Mouse (Mus musculus): ENCODE data around the gene Fkbp8.
A peak's percentile ranks its signal among the peaks of the same experiment; 100 is the strongest.

Gene Fkbp8

GRCm38 (mm10) chr8:70527512-70528181 is at the start of gene Fkbp8, which contains the start of gene Kxd1:
Gene Fkbp8, plus strand, starts transcription at chr8:70527724.
Gene Kxd1, minus strand, starts transcription at chr8:70527956.
- DNase-seq (ENCODE audit: low spot score in 2 of 2), result peak; percentile 99 to 100

- DNase-seq (ENCODE audit: low spot score in 2 of 2), result peak; percentile 54 to 74
These were observed 45.6 kb upstream of the Fkbp8 start for GRCm38 (mm10) chr8:70481908-70482307.

- no peak for DNase-seq (ENCODE audit: low spot score in 2 of 2)
These were observed 44.6 kb upstream of the Fkbp8 start for GRCm38 (mm10) chr8:70482943-70483342.

GRCm38 (mm10) chr8:70486191-70486681 is 41.3 kb upstream of the Fkbp8 start:
- no peak for DNase-seq (ENCODE audit: low spot score in 2 of 2)

GRCm38 (mm10) chr8:70486941-70487520 is 40.5 kb upstream of the Fkbp8 start, which contains the start of gene Tmem59l:
Gene Tmem59l, minus strand, starts transcription at chr8:70487358.
- peak in 1 of 2 experiments; percentile 65 for DNase-seq (ENCODE audit: low spot score in 2 of 2)

- DNase-seq (ENCODE audit: low spot score in 2 of 2), result no peak
These were observed 39.3 kb upstream of the Fkbp8 start for GRCm38 (mm10) chr8:70487993-70488796.

- no peak for DNase-seq (ENCODE audit: low spot score in 2 of 2)
These were observed 38.5 kb upstream of the Fkbp8 start for GRCm38 (mm10) chr8:70488931-70489470.

- DNase-seq (ENCODE audit: low spot score in 2 of 2), result no peak
These were observed 37.9 kb upstream of the Fkbp8 start for GRCm38 (mm10) chr8:70489576-70489975.

- DNase-seq (ENCODE audit: low spot score in 2 of 2), result no peak
These were observed 37.3 kb upstream of the Fkbp8 start for GRCm38 (mm10) chr8:70490061-70490879.

- no peak for DNase-seq (ENCODE audit: low spot score in 2 of 2)
These were observed 36.5 kb upstream of the Fkbp8 start for GRCm38 (mm10) chr8:70490880-70491495.

- DNase-seq (ENCODE audit: low spot score in 2 of 2), result no peak
These were observed 34.6 kb upstream of the Fkbp8 start, which contains the start of gene Crlf1 for GRCm38 (mm10) chr8:70492664-70493640. Gene Crlf1, plus strand, starts transcription at chr8:70493158.

GRCm38 (mm10) chr8:70493692-70494415 is 33.7 kb upstream of the Fkbp8 start:
- DNase-seq (ENCODE audit: low spot score in 2 of 2), result no peak

- no peak for DNase-seq (ENCODE audit: low spot score in 2 of 2)
These were observed 33.0 kb upstream of the Fkbp8 start for GRCm38 (mm10) chr8:70494416-70494945.

- no peak for DNase-seq (ENCODE audit: low spot score in 2 of 2)
These were observed 32.3 kb upstream of the Fkbp8 start for GRCm38 (mm10) chr8:70495001-70495770.

GRCm38 (mm10) chr8:70495771-70496062 is 31.8 kb upstream of the Fkbp8 start:
- DNase-seq (ENCODE audit: low spot score in 2 of 2), result no peak

GRCm38 (mm10) chr8:70500386-70501301 is 26.9 kb upstream of the Fkbp8 start:
- DNase-seq (ENCODE audit: low spot score in 2 of 2), result no peak

Data from frontal cortex, postnatal 36 days (tissue).